Mouse (Mus musculus) layer of hippocampus, adult 6 months (tissue): Measurements from ENCODE around the gene Steap4. TPM values are rescaled to one million over a fixed set of nuclear protein-coding genes. Genes with fewer than 3 reads are reported as not detected.

Experiments
- long read RNA-seq, 2 experiments: library from polyadenylated mRNA; unstranded; transcript quantifications; one replicate each; pipeline ENCODE4 v2.0.0; 2019 to 2020
- polyA plus RNA-seq: library from polyadenylated mRNA; unstranded; fragments of <200 nt; fragmentation: Nextera tagmentation; gene quantifications from 2 replicates; pipeline ENCODE4 v1.2.3, GENCODE M21; 2021

The Steap4 gene
- polyA plus RNA-seq, result 0.26 TPM in 2 replicates
- long read RNA-seq, experiment 1, result 0 reads
- long read RNA-seq, experiment 2, partial matches to known transcripts, result 0 of 2 reads
- long read RNA-seq, experiment 2, other reads (novel, unspliced or antisense), result 0 of 2 reads

GRCm38 (mm10) chr5:7960176-7960575 lies at the start of gene Steap4:
Gene Steap4, plus strand, starts transcription at chr5:7960457.

Other genes starting within 250 kb of the Steap4 start
- gene Sri, start 85.6 kb downstream of the Steap4 start, polyA plus RNA-seq, result 185 and 195 TPM in 2 replicates